Mouse (Mus musculus) adrenal gland, postnatal 14 days (tissue): ENCODE data around the gene Zfp13. TPM values are rescaled to one million over a fixed set of nuclear protein-coding genes. Genes with fewer than 3 reads are reported as not detected.
"Not testable (repeated sequence)": the region's sequence is repeated elsewhere in the genome, so short reads cannot be mapped to it uniquely, and the experiment has no call there.

Experiments used
- DNase-seq: peaks from one replicate; pipeline ENCODE4 v3.0.0; 2021; ENCODE audit warnings: mixed read lengths
- total RNA-seq: library from RNA; stranded (reverse); gene quantifications from 2 replicates; pipeline ENCODE4 v1.2.3, GENCODE M21; 2021

The Zfp13 gene
- total RNA-seq, 1 experiment from 2014 or later, result 8.5 TPM

DNA sequence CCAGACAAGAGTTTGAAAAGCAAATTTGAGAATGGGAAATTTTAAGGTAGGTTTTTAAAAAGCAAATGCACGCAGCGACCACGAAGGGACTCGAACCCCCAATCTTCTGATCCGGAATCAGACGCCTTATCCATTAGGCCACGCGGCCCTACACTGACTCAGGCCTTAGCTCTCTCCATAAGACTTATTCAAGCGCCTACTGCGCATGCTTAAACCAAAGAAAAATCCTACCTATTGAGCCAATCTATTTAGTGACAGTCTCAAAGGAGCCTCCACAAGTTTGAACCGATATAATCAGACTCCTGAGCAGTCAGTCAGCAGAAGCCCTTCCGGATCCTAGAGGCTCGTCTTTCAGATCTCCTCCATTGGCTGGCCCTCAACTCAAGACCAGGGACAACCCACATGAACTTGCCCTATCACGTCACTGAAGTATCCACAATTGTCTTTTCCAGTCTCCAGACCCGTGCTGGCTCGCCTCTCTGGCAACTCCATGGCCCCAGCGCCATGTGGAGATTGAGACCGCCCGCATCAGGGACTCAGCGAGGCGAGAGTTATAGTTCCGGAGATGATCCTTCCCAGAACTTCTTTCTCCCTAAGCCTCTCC lies 49.0 kb downstream of the Zfp13 start:
- DNase-seq, result peak; percentile 92

GRCm38 (mm10) chr17:23549441-23549840 lies 49.8 kb downstream of the Zfp13 start:
- DNase-seq, result no peak

DNA sequence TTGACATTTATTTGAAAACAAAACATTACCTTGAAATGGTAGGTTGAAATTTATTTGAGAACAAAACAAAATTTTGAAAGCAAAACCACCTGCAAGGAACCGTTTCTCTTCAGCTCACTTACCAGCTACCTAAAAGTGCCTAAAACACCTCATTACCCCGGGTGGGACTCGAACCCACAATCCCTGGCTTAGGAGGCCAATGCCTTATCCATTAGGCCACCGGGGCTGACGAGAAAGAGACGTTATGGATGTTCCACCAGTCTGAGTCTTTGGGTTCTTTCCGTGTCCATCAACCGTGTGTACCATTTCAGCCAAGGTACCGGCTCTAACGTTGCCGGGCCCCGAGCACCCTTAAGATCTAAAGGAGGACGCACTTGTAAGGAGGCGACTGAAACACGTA lies 50.7 kb downstream of the Zfp13 start:
- peak; percentile 81 for DNase-seq

DNA sequence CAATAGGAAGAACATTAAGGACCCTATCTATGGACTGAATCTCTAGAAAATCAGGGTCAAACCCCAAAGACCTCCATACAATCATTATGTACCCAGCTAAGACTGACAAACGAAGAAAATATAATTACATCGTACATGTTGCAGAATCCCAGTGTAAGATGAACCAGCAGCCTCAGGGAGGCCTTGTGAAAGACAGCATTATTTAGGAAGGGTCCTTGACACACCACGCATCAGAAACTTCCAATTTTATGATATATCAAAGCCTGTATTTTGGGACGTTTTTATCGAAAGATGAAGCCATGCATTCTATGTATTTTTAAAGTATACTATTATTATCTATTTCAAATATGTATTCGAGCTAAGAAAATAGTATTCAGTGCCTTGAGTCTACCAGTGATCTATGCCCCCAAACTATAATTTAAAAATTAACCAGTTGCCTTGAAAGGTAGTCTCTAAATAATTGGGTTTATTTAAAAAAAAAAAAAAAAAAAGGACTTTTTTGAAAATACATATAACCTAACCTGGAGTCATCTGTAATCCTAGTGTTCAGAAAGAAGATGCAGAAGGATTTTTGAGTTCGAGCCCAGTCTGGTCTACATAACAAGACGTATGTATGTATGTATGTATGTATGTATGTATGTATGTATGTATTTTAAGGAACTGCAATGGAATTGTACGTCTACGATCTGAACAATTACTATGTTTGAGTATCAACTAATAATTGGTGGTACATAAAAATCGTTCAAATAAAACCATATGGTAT lies 51.4 kb downstream of the Zfp13 start:
- no peak for DNase-seq

- DNase-seq, result peak; percentile 83
These were observed 52.4 kb downstream of the Zfp13 start for GRCm38 (mm10) chr17:23546702-23547505.

GRCm38 (mm10) chr17:23546333-23546701 lies 53.0 kb downstream of the Zfp13 start:
- DNase-seq, result peak; percentile 79

DNA sequence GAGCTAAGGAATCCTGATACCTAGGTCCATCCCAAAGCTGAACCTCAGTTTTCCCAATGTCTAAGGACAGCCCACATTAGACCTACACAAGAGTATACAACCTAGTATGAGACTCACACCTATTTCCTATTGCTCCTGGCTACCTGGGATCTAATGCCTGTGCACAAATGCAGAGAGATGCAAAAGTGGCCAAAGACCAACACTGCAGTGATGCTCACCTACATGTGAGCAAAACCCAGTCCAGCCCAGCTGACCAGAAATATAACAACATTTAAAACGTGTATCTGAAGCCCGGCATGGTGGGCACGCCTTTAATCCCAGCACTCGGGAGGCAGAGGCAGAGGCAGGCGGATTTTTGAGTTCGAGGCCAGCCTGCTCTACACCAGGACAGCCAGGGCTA lies 53.4 kb downstream of the Zfp13 start:
- no peak for DNase-seq

DNA sequence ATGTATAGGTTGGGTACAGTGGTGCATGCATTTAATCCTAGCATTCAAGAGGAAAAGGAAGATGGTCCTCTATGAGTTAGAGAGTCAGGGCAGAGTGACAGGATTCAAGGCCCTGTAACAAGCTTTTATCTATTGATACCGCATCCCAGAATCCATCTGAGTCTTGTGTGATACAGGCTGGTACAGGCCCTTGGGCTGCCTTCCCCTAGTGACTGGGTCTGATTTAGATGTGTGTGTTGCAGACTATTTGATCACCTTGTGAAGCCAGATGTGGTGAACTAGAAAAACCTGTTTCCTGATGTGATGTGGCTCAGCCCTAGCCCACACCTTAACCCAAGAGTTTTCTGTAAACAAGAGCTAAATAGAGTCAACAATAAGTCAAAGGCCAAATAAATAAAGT lies 54.5 kb downstream of the Zfp13 start:
- no peak for DNase-seq

GRCm38 (mm10) chr17:23543983-23544382 lies 55.3 kb downstream of the Zfp13 start:
- no peak for DNase-seq

DNA sequence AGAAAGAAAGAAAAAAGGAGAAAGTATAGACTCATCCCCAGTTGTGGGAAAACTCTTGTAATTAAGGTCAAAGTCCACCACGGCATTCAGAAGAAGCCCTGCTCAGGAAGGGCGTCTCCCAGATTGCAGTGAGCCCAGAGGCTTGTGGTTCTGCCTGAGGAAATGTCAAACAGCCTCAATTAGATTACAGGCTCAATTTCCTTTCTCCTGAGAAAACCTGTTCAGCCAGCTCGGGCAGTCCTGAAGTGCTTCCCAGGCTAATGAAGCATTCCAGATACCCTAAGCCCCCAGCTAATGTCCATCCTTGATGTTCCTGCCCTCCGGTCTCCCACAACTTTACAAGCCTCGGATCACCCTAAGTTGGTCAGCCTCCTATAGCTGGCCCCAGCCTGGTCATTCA lies 56.0 kb downstream of the Zfp13 start:
- no peak for DNase-seq

DNA sequence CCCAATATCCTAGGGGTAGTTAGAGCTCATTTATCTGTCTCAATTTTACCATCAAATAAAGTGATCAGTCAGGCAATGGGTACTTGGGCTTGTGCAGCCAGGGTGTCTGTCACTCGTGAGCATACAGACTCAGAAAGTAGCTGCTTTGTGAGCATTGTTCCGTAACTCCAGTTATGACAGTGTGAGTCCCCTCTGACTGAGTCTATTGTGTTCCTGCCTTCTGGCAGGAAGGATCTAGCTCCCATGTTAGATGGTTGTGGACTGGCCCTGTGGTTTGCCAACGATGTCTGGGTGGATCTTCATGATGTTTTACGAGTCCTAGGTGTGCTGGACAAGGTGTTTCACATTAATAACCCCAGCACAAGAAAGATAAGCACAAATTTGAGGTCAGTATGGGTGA lies 56.5 kb downstream of the Zfp13 start:
- DNase-seq, result no peak

DNA sequence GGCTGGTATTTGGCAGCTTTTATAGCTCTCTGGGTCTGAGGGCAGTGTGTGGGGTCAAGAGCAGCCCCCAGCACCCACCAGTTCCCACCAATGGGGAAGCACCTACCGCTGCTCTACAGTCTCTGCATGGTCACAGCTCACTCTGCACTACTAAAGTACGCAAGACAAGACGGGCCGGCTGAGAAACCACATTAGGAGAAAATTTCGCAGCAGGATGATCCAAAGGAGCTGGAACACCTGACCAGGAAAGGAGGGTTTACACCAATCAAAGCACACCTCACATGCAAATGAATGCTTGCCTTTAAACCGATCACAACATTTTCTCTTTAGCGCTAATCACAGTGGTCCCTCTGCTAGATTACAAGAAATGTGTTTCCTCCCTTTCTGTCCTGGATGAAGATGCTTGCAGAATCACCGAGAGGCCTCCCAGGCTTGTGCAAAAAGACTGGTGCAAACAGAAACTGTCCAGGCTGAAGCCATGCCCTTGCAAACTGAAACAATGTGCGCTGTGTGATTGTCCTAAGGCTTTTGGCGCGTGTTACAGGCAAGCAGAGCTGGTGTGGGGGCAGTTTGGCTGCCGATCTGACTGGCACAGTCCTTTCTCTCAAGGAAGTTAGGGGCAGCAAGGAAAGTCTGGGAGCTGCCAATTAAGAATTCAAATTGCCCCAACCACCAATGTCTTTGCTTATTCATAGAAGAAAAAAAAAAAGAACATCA lies 57.1 kb downstream of the Zfp13 start:
- no peak for DNase-seq

- DNase-seq, result no peak
These were observed 58.4 kb downstream of the Zfp13 start for GRCm38 (mm10) chr17:23540605-23541475.

DNA sequence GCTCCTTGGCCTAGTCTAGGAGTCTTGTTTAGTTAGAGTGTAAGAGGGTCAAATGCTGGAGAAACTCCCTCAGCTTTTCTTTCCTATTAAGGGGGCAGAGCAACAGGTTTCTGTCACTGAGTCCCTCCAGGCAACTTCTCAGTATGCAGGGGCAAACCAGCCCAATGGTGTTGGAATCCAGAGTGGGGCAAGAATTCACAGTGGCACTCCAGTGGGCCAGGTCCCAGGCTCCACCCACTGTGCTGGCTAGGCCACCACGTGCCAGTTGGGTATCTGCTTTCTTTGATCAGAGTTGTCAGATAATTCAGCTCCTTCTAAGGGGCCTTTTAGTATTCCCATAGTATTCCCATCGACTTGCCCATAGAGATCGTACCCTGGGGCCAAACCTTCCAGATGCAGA lies 59.2 kb downstream of the Zfp13 start:
- no peak for DNase-seq

DNA sequence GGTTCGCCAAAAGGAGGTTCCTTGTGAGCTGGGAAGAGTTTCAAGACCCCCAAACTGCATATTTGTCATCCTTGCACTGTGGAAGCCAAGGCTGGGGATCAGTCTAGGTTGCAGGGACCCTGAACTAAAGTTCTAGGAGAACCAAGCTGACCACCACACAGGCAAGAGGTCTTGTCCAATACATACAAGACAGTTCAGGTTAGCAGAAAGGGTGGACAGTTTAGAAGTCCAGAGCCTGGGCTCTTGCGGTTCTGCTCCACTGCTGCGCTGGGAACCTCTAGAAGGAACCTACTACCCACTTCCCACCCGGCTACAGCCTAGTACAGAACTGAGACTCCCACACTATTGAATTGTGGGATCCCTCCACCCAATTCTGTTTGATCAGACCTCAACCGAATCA lies 59.7 kb downstream of the Zfp13 start:
- no peak for DNase-seq

DNA sequence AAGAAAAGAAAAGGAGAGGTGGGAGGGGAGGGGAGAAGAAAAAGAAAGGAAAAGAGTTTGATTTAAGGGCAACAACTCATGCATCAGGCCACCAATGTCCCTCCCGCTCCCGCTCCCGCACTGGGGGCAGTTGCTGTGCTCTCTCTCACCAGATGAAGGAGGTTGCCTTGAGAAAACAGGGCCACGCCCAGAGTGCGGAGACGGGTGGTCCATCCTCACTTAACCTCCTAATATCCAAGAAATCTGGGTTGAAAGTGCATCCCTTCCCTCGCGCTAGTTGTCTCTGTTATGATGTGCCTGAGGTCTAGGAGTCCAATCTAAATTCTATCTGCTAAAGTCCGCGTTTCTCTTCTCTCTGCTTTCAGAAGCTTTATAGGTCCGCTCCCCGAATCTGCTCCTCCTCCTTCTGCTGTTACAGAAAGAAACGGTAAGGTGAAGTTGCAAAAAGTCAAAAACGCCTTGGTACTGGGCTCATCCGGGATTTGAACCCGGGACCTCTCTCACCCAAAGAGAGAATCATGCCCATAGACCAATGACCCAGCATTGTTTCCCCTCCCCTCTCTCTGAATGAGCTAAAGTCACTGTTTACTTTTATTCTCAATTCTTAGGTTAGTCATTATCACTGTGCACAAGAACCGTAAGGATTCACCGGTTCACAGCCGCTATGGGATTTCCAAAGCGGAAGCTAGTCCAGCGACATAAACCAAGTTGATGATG lies 60.8 kb downstream of the Zfp13 start:
- no peak for DNase-seq

DNA sequence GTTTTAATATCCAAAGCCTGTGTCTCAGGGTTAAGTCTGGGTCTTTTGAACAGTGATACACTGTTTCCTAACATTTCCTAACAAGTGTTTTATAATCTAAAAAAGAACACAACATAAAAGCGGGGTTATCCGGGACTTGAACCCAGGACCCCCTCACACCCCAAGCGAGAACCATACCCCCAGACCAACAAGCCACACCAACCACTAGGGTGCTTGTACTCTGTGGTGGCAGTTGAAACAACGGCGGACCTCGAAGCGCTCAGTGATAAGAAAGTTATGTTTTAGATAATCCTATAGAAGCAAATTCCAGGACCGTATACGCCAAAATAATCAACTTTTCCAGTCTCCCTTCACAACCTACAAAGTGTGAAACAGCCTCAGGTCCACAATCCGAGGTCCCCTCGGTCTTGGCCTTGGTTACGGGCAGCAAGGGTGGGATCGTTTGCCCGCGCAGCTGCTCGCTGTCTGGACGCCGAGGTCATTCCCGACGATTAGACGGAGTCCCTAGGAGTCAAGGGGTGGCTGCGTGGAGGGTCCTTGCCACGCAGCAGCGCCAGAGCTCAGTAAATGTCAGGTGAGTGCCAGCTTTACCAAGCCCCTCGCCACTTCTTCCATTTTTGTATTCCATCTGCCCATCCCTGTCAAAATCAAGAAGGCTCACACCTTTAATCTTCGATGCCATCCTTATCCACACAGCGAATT lies 61.6 kb downstream of the Zfp13 start:
- no peak for DNase-seq

DNA sequence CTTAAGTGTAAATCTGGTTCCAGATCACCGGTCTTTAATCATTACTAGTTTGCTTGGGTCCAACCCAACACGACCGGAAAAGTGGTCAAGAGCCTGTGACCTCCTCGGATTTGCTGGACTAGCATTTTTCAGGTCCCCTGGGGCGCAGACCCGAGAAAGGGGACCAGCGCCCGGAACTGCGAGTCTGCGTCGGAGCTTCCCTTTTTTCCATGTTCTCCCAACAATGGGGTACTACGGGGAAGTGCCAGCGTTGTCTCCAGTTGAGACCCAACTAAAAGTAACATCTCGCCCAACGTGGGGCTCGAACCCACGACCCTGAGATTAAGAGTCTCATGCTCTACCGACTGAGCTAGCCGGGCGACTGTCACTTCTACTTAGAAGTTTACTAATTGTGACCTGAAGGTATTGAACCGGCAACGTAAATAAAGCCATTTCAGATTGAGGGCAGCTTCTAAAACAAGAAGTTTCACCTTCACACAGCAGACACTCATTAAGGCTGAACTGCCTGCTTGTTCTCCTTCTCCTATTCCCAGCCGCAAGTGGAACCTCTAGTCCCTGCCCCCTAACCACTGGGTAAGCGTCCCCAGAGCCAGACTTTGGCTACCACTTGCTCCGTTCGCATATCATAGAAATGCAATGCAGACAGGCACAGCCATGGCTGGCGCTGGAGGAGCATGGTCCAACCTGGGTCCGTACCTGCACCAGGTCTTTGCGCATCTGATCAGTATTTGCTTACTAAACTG lies 64.1 kb downstream of the Zfp13 start:
- not testable (repeated sequence) for DNase-seq
